Comparison of ENCODE assay signal across 9 mouse cellular contexts in genomic region chr8:3209268-3209667, GRCm38 (mm10).
DNase-seq lines count a peak whose midpoint lies in the region; ATAC-seq and TF ChIP-seq lines count a peak whose summit lies in the region.
"Had no signal": no experiment of that assay in that cellular context is flagged by ENCODE, and none has a peak within 500 bp of the region (broad histone marks: within the 10 kb centered on the region; RNA-seq: fewer than 3 reads in every experiment).

No protein-coding gene starts in this region.

- intact Hi-C loops in gastrocnemius, adult 2 months (cut with DNase I), result no loop called here

- no peaks in the 10 kb centered on the region for H3K27me3 ChIP-seq in heart, embryonic 14.5 days (ENCODE audit: control insufficient read depth, insufficient read depth, low read length)
- no peaks in the 10 kb centered on the region for H3K27me3 ChIP-seq in limb, embryonic 13.5 days
- H3K27me3 ChIP-seq: lung, embryonic 15.5 days had no signal

- peak overlapping the region; percentile 67 for H3K27ac ChIP-seq in gastrocnemius, adult 2 months
- peak overlapping the region; percentile 30 to 41; a peak in 3 of 4 replicates for H3K27ac ChIP-seq in heart, embryonic 14.5 days (replicated peaks in 1 of 2; ENCODE audit: control insufficient read depth in 1 of 2, insufficient read depth in 1 of 2, low read depth in 2 of 2, low read length in 2 of 2)
- peak overlapping the region; percentile 39; the same call in 1 of the 2 replicates for H3K27ac ChIP-seq in limb, embryonic 13.5 days
- H3K27ac ChIP-seq: lung, embryonic 15.5 days had no signal

- 0 out of 2 replicates have a peak, but pooled peaks have one; percentile 33 for ATAC-seq in heart, embryonic 14.5 days (ENCODE audit: insufficient number of reproducible peaks, insufficient read depth, low FRiP score, low read depth)
- ATAC-seq in limb, embryonic 13.5 days (ENCODE audit: low FRiP score, low read depth), result no peak; the same call in 1 of the 2 replicates

- no peak overlapping the region for H3K9ac ChIP-seq in heart, embryonic 14.5 days (ENCODE audit: low read length)
- H3K9ac ChIP-seq in limb, embryonic 13.5 days, result no peak overlapping the region
- H3K9ac ChIP-seq: lung, embryonic 15.5 days had no signal

- peaks cover 44% of the 10 kb centered on the region for H3K36me3 ChIP-seq in heart, embryonic 14.5 days (ENCODE audit: control insufficient read depth, insufficient read depth, low read length)
- peaks cover 43% of the 10 kb centered on the region for H3K36me3 ChIP-seq in limb, embryonic 13.5 days

- no peaks in the 10 kb centered on the region for H3K9me3 ChIP-seq in heart, embryonic 14.5 days (ENCODE audit: control insufficient read depth, low read length)
- no peaks in the 10 kb centered on the region for H3K9me3 ChIP-seq in limb, embryonic 13.5 days
- H3K9me3 ChIP-seq: lung, embryonic 15.5 days had no signal

- 23% methylated on average over 3 of the region's 3 CpGs for WGBS in heart, embryonic 14.5 days
- WGBS in limb, embryonic 13.5 days, result 27% methylated on average over 3 of the region's 3 CpGs

- peaks cover 6 to 9% of the 10 kb centered on the region in 2 experiments; a peak in 3 of 4 replicates for H3K4me1 ChIP-seq in heart, embryonic 14.5 days (ENCODE audit: control insufficient read depth in 2 of 2, insufficient read depth in 2 of 2, low read length in 2 of 2)
- peaks cover 11% of the 10 kb centered on the region for H3K4me1 ChIP-seq in limb, embryonic 13.5 days

- no peak overlapping the region for H3K4me2 ChIP-seq in heart, embryonic 14.5 days (ENCODE audit: low read length)
- H3K4me2 ChIP-seq in limb, embryonic 13.5 days (replicated peaks), result no peak overlapping the region
- H3K4me2 ChIP-seq: lung, embryonic 15.5 days had no signal

- TF ChIP-seq CTCF in gastrocnemius, adult 2 months (IDR thresholded peaks at IDR 0.05), result no peak

- H3K4me3 ChIP-seq in gastrocnemius, adult 2 months, result no peak overlapping the region
- H3K4me3 ChIP-seq in heart, embryonic 14.5 days (ENCODE audit: control insufficient read depth in 1 of 2, insufficient read depth in 1 of 2, low read depth in 1 of 2, low read length in 2 of 2), result no peak overlapping the region
- H3K4me3 ChIP-seq in limb, embryonic 13.5 days, result no peak overlapping the region
- H3K4me3 ChIP-seq: lung, embryonic 15.5 days had no signal

- no peak for DNase-seq in gastrocnemius, adult 2 months
- DNase-seq in gastrocnemius, postnatal 10 days, result no peak
- peak; percentile 90 for DNase-seq in adipocyte (ENCODE audit: low spot score)
- DNase-seq in frontal cortex, postnatal 25 days (ENCODE audit: low spot score in 2 of 2), result no peak
- no peak for DNase-seq in cerebellum, adult 9-10 months
- no peak for DNase-seq in spleen, postnatal 4 days (ENCODE audit: low spot score in 2 of 2)
